Mouse (Mus musculus) gastrocnemius, postnatal 14 days (tissue): ENCODE measurements around the gene Jph3. TPM values are rescaled to one million over a fixed set of nuclear protein-coding genes. Genes with fewer than 3 reads are reported as not detected.

Experiments used
- DNase-seq: peaks from one replicate; pipeline ENCODE4 v3.0.0; 2021; ENCODE audit warnings: mixed read lengths
- intact Hi-C: fragments of 180-260 bp; cut with DNase I; formaldehyde crosslinking; loops from one replicate; pipeline ENCODE4 v1.15.1; 2025; ENCODE audit warnings: low total_unique reads
- total RNA-seq, 2 experiments: library from RNA; stranded (reverse); gene quantifications; 2 replicates each; pipeline ENCODE4 v1.2.3; 2021

The Jph3 gene
- total RNA-seq, 2 experiments from 2014 or later, result 0.09 TPM; not detected in 1

DNA sequence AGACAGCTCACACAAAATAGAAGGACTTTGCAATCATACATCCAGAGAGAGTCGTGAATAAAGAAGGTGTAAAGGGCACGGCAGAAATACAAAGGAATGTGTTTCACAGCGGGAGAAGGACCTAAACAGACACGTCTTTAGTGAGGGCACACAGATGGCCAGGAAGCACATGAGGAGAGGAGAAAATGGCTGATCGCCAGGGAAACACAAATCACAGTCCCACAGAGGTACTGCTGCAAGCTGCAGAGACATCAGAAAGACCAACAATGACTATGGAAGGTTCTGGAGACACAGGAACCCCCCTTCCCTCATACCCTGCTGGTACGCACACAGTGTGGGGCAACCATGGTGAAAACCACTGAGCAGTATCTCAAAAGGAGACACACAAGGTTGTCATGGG, 8.4 kb upstream of the Jph3 start:
- no peak for DNase-seq
- intact Hi-C loops, result no loop called here

- no peak for DNase-seq
- intact Hi-C loops, result no loop called here
Observed at GRCm38 (mm10) chr8:121723846-121724245, 5.6 kb upstream of the Jph3 start.

GRCm38 (mm10) chr8:121727164-121727563, 2.3 kb upstream of the Jph3 start:
- no peak for DNase-seq
- intact Hi-C loops, result no loop called here

DNA sequence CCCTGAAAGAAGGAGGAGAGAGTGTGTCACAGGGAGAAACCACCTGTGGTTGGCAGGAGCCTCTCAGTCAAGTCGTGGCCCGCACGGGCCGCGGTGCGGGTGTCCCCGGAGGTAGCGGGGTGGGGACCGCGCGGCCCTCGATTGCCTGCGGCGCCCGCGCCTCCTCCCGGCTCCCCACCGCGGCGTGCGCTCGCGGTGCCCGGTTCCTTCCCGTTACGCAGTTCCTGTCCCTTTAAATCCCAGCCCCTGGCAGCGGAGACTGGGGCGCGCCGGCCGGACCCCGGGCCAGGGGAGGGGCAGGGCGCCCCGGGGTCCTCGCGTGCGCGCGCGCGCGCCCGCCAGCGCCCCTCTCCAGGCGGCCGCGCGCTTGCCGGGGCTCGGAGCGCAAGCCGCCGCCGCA, 331 bp downstream of the Jph3 start:
- DNase-seq, result no peak
- intact Hi-C loops, result no loop called here

DNA sequence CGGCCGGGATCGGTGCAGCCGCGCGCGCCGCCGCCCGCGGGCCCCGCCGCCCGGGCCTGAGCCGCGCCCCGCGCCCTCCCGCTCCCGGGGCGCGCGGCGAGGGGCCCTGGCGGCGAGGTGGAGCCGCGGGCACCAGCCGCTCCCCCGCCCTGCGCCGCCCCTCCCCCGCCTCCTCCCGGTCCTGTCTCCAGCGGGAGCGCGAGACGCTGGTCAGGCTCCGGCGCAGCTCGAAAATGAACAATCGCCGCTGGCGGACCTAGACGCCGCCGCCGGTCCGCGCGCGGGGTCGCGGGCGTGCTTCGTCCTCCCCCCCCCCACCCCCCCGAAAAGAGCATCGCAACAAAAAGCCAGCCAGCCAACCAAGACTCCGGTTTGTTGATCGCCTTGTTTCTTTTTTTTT, 747 bp downstream of the Jph3 start:
- intact Hi-C loops, result no loop called here
- no peak for DNase-seq

- intact Hi-C loops, result no loop called here
- no peak for DNase-seq
Observed at GRCm38 (mm10) chr8:121730646-121731045, 1.2 kb downstream of the Jph3 start.

DNA sequence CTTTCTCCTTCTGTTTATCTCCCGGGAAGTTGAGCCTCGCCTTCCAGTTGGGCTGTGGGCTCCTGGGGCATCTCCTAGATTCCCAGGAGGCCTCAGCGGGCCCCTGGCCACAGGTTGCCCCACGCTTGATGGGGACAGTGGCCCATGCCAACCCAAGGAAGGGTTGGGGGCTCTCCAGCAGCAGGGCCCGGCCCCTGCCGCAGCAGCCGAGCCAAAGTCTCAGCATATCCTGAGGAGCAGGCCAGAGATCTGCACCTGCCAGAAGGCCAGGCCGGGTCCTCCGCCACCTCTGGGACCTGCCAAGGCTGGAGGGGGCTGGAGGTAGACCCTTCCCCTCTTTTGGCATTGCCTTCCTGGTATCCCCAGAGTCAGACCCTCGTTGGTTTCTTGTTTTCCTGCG, 1.6 kb downstream of the Jph3 start:
- intact Hi-C loops, result no loop called here
- no peak for DNase-seq

DNA sequence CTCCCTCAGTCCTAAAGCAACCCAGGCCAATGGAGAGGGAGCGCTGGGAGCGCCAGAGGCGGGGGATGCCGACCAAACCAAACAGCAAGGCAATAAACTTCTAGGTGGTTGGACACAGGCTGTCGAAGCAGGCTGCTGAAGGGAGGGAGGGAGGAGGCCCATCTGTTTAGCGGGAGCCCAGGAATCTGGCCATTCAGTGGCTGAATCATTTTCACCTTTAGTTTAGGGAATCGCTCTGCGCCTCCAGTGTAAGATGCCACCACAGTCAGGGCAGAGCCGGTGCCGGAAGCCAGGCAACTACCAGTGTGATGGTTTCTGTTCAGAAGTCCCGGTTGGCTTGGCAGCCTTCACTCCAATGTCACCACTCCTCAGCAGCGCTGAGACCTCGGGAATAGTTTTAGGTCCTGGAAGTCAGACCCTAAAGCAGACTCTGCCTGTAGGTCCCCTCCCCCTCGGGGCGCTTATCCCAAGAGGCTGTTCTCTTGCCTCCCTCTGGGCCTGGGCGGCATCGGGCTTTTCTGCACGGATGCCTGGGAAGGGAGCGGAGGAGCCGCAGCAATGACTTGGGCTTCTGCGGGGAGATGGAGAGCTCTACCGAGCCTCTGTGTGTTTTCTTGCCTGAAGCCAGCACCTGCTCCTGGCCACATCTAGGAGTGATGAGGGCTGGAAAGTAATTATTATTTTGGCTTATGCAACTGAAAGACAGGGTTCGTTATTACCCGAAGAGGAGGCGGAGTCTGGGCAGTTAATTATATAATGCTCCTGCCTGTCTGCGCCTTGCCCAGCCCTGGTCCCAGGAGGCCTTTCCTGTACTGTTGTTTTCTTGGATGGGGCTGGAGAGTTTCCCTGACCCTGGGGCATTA, 2.3 kb downstream of the Jph3 start:
- DNase-seq, result no peak
- intact Hi-C loops, result no loop called here

GRCm38 (mm10) chr8:121732334-121732665, 2.9 kb downstream of the Jph3 start:
- no peak for DNase-seq
- intact Hi-C loops, result no loop called here

DNA sequence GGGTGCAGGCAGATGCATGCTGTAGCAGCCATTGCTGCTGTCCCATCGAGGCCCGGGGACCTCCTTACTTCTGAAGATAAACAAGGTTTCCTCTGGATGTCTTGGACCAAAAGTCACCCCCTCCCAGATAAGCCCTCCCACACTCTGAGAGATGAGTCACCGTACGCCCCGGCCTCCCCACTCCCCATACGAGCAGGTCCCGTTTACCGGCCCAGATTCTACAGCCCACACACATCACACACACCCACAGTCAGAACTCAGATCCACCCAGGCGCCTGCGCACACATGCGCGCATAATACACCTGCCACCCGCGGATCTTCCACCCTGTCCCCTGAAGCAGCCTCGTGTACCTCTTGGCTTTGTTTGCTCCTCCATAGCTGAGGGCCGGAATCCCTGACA, 4.8 kb downstream of the Jph3 start:
- no peak for DNase-seq
- intact Hi-C loops, result no loop called here

GRCm38 (mm10) chr8:121736236-121736635, 6.8 kb downstream of the Jph3 start:
- peak; percentile 22 for DNase-seq
- intact Hi-C loops, result no loop called here

DNA sequence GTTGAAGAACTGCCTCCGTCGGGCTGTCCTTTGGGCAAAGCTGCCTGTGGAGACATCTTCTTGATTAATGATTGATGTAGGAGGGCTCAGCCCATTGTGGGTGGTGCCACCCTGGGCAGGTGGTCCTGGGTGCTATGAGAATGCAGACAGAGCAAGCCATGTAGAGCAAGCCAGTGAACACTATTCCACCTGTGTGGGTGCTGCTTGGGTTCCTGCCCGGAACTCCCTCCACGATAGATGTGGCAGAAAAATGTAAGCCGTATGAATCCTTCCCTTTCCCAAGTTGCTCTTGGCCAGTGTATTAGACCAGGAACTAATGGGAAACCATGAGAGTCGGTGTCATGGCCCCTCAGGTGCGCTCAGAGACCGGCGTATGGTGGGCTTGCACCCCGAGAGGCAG, 11.3 kb downstream of the Jph3 start:
- intact Hi-C loops, result no loop called here
- DNase-seq, result no peak

- no peak for DNase-seq
- intact Hi-C loops, result no loop called here
Observed at GRCm38 (mm10) chr8:121749501-121749900, 20.1 kb downstream of the Jph3 start.

DNA sequence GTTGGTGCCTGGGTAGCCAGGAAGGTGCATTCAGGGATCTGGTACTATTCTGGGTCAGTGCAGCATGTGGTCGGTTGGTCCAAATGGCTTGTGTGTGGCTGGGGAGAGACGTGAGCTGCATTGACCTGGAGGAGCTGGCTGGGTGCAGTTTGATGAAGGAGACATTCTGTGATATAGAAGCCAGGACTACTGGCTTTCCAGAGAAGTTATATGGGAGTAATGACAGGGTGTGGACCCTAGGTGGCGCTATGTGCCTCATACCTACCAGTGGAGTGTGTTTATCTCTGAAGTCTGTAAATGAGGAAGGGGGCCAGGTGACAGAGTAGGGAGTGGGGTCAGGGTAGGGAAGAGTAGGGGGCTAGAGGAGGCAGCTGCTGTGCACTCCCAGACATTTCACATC, 21.1 kb downstream of the Jph3 start:
- DNase-seq, result no peak

GRCm38 (mm10) chr8:121751407-121751806, 22.0 kb downstream of the Jph3 start:
- intact Hi-C loops, result no loop called here
- DNase-seq, result peak; percentile 52

More for the DNA sequence above, 21.1 kb downstream of the Jph3 start:
- intact Hi-C loops, result no loop called here

DNA sequence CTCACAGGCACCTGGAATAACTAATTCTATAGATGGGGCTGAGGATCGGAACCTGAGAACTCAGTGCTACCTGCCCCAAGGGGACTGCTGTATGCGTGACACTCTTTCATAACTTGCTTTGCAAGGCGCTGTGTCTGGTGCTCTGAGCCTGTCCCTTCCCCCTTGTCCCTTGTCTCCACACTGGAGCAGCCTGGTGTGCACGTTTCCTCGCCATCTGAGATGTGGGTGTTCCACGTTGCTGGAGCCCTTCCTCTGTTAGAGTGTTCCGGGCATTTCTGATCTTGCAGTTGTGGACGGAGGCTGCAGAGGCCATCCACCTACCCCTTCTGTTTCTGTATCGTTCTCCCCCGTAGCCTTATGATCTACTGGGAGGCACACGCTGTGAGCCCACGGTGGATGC, 29.0 kb downstream of the Jph3 start:
- intact Hi-C loops, result no loop called here
- no peak for DNase-seq

DNA sequence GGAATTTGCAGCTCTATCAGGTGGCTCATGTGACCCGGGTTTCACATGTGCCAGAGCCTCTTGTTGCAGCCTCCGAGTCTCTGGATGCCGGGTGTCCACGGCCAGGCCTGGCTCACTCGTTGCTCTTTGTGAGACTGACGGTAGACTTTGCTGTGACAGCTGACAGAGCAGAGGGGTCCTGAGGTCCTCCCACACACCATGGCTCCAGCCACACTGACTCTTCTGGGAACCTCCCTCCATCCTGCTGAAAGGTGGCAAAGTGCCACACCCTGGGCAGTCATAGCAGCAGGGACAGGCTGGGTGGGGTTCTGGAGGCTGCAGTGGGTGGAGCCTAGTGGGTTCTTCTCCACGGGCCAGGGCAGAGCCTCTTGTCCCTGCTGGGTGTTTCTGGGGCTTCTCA, 31.1 kb downstream of the Jph3 start:
- DNase-seq, result no peak
- intact Hi-C loops, result no loop called here

DNA sequence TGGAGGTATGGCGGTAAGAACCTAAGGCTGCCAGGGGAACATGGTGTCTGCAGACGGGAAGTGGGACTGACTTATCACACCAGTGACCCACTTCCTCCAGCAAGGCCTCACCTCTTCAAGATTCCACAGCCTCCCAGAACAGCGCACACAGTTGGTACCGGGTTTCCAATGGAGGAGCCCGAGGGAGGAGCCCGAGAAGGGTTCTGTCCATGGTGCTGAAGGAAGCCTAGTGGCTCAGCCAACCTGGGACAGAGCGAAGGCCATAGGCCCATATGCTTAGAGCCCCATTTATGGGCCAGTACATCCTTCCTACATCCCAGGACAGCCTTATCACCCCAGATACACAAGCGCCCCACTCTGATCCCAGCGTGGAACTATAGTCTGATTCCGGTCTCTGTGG, 32.1 kb downstream of the Jph3 start:
- no peak for DNase-seq
- intact Hi-C loops, result no loop called here

DNA sequence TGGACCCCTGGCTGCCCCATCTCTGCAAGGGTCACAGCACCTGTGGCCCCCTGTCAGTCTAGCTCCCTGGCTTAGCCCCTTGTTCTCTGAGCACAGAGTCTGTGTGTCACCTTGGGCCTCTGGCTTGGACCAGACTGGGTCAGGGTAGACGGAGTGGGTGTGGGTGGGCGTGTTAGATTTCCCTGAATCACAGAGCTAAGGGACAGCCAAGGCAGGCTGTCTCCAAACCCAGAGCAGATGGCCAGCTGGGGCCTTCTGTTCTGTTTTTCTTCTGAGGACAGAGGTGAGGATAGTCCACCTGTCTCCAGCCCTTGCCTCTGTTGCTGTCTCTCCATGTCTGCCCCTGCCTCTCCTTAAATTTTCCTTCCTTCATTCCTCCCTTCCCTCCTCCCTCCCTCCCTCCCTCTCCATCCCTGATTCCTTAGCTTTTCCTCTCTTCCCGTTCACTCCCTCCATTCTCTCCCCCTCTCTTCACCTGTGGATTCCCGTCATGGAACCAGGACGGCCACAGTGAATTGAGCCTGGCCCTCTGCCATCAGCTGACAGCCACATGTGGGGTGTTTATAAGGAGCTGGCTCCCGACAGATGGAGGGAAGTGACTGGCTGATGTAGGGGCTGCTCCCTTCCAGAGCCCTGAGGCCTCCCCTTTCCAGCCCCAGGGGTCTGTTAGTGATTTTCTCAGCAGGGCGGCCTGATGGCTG, 33.7 kb downstream of the Jph3 start:
- no peak for DNase-seq
- intact Hi-C loops, result no loop called here

GRCm38 (mm10) chr8:121763700-121764013, 34.2 kb downstream of the Jph3 start:
- DNase-seq, result no peak
- intact Hi-C loops, result no loop called here

DNA sequence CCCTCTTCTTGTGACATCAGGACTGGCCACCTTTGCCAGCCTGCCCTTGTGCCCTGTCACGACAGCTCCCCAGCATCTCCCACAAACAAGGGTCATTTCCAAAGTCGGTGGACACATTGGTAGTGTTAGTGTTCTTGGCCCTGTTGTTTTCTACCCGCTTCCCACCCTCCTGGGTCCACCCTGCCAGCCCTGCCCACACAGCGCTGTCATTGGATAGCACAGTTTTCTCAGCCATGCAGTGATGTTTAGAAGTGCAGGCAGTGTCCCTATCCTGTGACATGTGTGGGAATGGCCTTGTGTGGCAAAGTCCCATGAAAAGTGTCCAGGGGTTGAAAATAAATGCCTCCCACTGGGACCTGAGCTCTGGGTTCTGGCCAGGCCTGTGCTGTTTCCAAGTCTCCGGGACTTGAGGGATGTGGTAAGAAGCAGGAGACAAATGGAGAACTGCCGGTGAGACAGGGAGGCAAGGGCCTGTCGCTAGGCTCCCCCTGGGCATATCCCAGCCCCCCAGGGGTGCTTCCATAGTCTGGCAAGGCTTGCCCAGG, 36.2 kb downstream of the Jph3 start:
- DNase-seq, result no peak
- intact Hi-C loops, result no loop called here
